Mouse (Mus musculus) ovary, postnatal 36 days (tissue): ENCODE results near the gene Cry1.

Experiments used
- DNase-seq: peaks from one replicate; pipeline ENCODE4 v3.0.0; 2022; ENCODE audit warnings: low spot score, mixed read lengths

Cry1 gene

DNA sequence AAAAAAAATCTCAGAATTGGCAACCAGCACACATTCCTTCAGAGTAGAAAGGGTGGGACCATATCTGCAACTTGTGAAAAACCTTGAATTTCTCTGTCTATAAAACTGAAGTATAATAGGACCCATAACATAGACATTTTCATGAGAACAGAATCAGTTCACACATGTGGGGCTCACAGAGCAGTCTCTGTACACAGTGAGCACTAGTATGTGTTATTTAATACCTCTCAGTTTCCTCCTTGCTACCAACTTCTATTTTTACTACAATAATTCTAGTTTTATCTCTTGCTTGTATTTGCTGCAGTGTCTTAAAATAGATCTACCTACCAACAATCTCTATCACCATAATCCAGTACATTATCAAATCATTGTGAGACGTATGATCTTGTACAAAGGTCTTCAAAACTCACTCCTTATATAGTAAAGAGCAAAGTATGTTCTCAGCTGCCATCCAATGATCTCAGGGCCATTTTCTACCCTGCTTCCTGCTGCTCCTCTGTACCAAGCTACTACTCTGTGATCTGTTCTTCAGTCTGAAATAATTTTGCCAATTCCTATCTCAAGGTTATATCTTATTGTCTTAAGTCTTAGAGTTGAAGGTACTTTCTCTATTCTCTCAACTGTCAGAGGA lies 24.8 kb downstream of the Cry1 start:
- no peak for DNase-seq

DNA sequence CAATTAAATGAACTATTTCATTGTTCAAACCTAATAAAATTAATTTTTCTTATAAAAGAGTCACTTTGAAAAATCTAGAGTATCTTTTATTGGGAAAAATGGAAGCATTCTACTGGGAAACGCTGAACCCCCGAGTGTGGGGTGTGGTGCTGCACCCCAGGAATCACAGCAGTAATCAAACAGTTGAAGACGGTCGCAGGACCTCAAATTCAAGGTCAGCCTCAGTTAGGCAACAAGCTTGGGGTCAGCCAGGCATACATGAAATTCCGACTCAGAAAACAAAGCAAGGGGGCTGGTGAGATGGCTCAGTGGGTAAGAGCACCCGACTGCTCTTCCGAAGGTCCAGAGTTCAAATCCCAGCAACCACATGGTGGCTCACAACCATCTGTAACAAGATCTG lies 27.4 kb downstream of the Cry1 start:
- DNase-seq, result no peak

DNA sequence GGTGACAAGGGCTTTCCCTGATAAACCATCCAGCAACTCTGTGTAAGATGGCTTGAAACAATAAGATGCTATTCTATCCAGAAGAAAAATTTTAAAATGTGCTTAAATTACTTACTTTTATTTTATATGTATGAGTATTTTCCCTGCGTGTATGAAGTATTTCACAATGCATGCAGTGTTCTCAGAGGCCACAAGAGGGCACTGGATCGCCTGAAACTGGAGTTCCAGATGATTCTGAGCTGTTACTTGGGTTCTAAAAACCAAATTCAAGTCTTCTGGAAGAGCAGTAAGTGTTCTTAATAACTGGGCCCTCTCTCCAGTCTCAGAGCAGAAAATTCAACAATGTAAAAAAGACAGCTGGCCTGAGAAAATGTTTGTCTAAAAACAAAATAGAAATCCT lies 30.7 kb downstream of the Cry1 start:
- DNase-seq, result peak; percentile 33

DNA sequence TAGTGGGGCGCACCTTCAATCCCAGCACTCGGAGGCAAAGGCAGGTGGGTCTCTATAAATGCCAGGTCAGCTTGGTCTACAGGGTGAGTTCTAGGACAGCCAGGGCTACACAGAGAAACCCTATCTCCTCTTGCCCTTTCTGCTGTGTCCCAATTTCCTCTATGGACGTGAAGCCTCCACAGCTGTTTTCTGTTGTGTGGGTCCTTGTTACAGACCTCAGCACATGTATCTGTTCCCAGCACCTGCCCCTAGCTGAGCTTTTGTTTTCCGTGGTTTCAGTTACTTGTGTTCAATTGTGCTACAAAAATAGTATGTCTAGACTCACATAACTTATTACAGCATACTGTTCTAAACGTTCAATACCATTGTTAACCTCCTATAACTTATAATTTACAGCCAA lies 35.6 kb downstream of the Cry1 start:
- no peak for DNase-seq

- DNase-seq, result no peak
Measured at GRCm38 (mm10) chr10:85146282-85146681, 38.6 kb downstream of the Cry1 start.

DNA sequence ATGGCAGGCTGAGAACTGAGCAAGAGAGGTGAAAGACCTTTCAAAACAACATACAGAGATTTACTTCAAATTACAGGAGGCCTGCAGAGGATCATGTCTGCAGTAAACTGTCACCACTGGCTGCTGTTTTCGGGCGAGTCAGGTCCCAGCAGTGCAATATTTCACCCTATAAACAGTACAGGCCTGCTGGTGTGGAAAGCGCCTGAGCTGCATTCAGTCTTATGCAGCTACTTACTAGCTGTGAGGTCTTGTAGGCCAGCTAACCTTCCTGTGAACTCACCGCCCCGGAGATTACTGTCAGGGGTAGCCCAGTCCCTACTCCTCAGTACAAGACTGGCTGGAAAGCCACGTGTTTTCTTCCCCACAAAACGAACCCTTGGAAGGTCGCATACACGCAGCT lies 43.4 kb downstream of the Cry1 start:
- DNase-seq, result no peak

- no peak for DNase-seq
Measured at GRCm38 (mm10) chr10:85136573-85136972, 48.3 kb downstream of the Cry1 start.

- DNase-seq, result peak; percentile 24
Measured at GRCm38 (mm10) chr10:85128453-85128852, 56.4 kb downstream of the Cry1 start.

DNA sequence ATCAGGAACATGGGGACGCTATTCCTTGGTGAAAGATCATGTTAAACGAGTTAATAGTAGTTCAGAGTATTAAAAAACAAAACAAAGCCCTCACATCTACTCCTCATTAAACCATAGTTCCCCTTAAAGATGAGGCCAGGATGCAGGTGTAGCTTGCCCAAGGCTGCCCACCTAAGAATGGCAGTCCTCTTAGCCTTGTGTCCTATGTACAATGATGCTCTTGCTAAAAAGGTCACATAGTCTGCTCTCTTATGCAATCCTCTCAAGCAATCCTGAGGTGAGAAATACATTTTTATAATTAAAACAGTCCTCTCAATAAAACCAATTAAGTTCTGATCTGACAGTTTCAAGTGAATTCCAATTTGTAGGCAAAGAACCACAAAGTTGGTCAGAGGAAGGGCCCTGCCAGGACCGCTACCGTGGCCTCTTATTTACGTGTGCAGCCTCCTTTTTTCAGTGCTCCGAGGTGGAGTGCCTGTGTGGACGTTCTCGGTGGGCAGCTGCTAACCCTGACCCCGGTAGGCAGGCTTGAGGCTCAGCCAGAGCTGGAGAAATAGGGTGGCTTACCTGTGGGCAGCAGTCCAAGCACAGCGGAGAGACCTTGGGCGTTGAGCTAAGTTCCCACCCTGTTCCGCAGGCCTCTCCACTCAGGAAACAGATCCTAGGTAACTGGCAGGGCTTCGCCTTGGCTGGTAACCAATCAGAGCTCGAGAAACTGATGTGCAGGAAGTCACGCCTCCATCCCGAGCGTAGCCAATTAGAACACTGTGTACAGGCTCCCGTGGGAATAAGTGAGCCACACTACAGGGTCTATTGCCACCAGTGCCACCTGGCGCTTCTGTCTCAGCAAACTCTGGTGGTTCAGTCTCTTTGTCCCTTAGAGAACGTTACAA lies 57.2 kb downstream of the Cry1 start, which contains the start of gene Mterf2:
Gene Mterf2 (minus strand): TSS at position 633 of the 893 bp plus-strand sequence.
- peak; percentile 83 for DNase-seq

GRCm38 (mm10) chr10:85125184-85125583 lies 59.7 kb downstream of the Cry1 start:
- DNase-seq, result no peak

DNA sequence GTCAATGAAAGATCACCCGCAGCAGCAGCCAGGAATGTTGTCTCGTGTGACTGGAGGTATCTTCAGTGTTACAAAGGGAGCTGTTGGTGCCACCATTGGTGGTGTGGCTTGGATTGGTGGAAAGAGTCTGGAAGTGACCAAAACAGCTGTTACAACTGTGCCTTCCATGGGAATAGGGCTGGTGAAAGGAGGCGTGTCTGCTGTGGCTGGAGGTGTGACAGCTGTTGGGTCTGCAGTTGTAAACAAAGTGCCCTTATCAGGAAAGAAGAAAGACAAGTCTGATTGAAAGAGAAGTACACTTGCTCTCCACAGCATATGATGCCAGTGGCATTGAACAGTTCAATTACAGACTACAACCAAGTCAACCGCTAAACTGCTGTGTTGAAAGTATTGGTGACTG lies 70.5 kb downstream of the Cry1 start:
- no peak for DNase-seq

DNA sequence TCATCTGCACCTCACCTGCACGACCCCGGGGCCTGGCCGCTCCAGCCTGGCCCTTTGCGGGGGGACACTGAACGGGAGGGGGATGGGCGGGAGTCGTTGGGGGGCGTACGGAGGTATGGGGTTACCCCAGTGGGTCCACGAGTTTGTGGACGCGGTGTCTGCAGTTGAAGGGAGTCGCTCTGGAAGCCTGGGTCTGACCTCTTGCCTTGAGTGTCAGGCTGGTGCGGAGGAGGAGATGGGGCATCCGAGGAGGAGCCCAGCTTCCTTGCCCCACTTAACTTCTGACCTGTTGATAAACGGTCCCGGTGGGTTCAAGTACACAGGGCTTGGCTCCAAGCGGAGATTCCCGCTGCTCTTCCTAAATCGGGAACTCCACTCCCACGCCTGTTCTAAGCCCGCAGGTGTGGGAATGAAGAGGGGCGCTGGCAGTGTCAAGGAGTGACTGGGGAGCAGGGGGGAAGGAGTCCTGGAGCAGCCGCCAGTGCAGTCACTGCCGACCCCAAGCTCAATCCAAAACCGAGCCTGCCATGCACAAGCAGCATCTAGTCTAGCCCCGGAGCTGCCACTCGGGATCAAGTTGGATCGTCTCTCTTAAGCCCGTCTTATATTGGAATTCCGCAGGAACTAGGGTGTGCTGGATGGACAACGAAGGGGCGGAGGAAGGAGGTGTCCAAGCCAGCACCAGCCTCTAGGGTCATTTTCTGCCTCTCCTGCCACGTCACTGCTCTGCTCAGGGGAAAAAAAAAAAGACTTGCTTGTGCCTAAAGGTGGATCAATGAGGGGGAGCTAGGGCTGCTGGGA lies 81.6 kb downstream of the Cry1 start:
- peak; percentile 30 for DNase-seq

GRCm38 (mm10) chr10:85102247-85103084 lies 82.4 kb downstream of the Cry1 start, which contains the start of the genes Fhl4 and Tmem263:
Gene Fhl4, minus strand, starts transcription at chr10:85102495.
Gene Tmem263, plus strand, starts transcription at chr10:85102627.
- DNase-seq, result peak; percentile 88

- no peak for DNase-seq
Measured at GRCm38 (mm10) chr10:85101841-85102240, 83.0 kb downstream of the Cry1 start.
